Mouse (Mus musculus) limb, embryonic 11.5 days (tissue): ENCODE results near the gene Olfr1105. TPM values are rescaled to one million over a fixed set of nuclear protein-coding genes. Genes with fewer than 3 reads are reported as not detected.

Experiments used
- ATAC-seq: fragments of 200-750 bp; cut with Nextera tagmentation; 2 replicates; pipeline ENCODE4 v1.8.0; 2017; ENCODE audit warnings: low read depth; ENCODE audit not compliant: insufficient number of reproducible peaks, low FRiP score, low TSS enrichment
- DNase-seq: peaks from one replicate; pipeline ENCODE4 v3.0.0-alpha.2; 2015; ENCODE audit warnings: low spot score
- H3K27ac ChIP-seq: fragments of 300-500 bp; sonication (generic); replicated peaks from 2 replicates; pipeline ENCODE4 v1.5.1; 2014; ENCODE audit warnings: low read depth, mild to moderate bottlenecking, low read length
- H3K27me3 ChIP-seq: fragments of 300-500 bp; sonication (generic); 2 replicates; pipeline ENCODE4 v1.6.1; 2014; ENCODE audit warnings: mild to moderate bottlenecking, low read length, mixed read lengths; ENCODE audit not compliant: control insufficient read depth, insufficient read depth
- H3K36me3 ChIP-seq: fragments of 300-500 bp; sonication (generic); 2 replicates; pipeline ENCODE4 v1.6.1; 2014; ENCODE audit warnings: mild to moderate bottlenecking, low read length, moderate library complexity, mixed read lengths; ENCODE audit not compliant: control insufficient read depth, insufficient read depth
- H3K4me1 ChIP-seq: fragments of 300-500 bp; sonication (generic); 2 replicates; pipeline ENCODE4 v1.6.1; 2014; ENCODE audit warnings: low read length, mixed read lengths; ENCODE audit not compliant: control insufficient read depth, insufficient read depth
- H3K4me2 ChIP-seq: fragments of 300-500 bp; sonication (generic); 2 replicates; pipeline ENCODE4 v1.6.1; 2014; ENCODE audit warnings: low read depth, mild to moderate bottlenecking, moderate library complexity; ENCODE audit not compliant: severe bottlenecking
- H3K4me3 ChIP-seq: fragments of 300-500 bp; sonication (generic); 2 replicates; pipeline ENCODE4 v1.5.1; 2014; ENCODE audit warnings: low read depth, low read length
- H3K9ac ChIP-seq: fragments of 300-500 bp; sonication (generic); 2 replicates; pipeline ENCODE4 v1.6.1; 2014; ENCODE audit warnings: mild to moderate bottlenecking, low read length
- H3K9me3 ChIP-seq: fragments of 300-500 bp; sonication (generic); 2 replicates; pipeline ENCODE4 v1.6.1; 2016; ENCODE audit warnings: low read length; ENCODE audit not compliant: control insufficient read depth
- WGBS: fragments of 180-500 bp; shearing (Covaris S2); extraction: QIAGEN DNeasy Blood & Tissue Kit; methylation state at CpG from one replicate; pipeline ENCODE4 v1.1.7; 2014; 5-methylcytosine and 5-hydroxymethylcytosine counted together
- polyA plus RNA-seq: library from polyadenylated mRNA; unstranded; fragments of >200 nt; fragmentation: Nextera tagmentation; extraction: Ambion mirVana; gene quantifications from 2 replicates; pipeline ENCODE4 v1.2.1, GENCODE M21; 2014

The Olfr1105 gene
- not detected in 2 replicates for polyA plus RNA-seq

GRCm38 (mm10) chr2:87036431-87036830, at the start of gene Olfr1105:
Gene Olfr1105 (minus strand): TSS chr2:87036531.
- H3K27ac ChIP-seq: no peak within 1 kb of the TSS
- no peaks in the 10 kb centered on the region for H3K36me3 ChIP-seq
- no peak for ATAC-seq
- H3K4me3 ChIP-seq: no peak within 1 kb of the TSS
- H3K9ac ChIP-seq: no peak within 1 kb of the TSS
- no peak within 1 kb of the TSS for H3K4me2 ChIP-seq
- H3K27me3 ChIP-seq: no peaks in the 10 kb centered on the region
- DNase-seq: no peak
- H3K4me1 ChIP-seq: no peaks in the 10 kb centered on the region
- no peaks in the 10 kb centered on the region for H3K9me3 ChIP-seq

GRCm38 (mm10) chr2:87075717-87076116, 39.4 kb upstream of the Olfr1105 start, which contains the start of gene Olfr1107:
Gene Olfr1107 (minus strand): TSS chr2:87075817.
- Histone ChIP-seq H3K9ac (no peak within 1 kb of the TSS), H3K36me3 (no peaks in the 10 kb centered on the region), H3K4me2 (no peak within 1 kb of the TSS), H3K27ac (no peak within 1 kb of the TSS), H3K9me3 (no peaks in the 10 kb centered on the region), H3K27me3 (no peaks in the 10 kb centered on the region), H3K4me1 (no peaks in the 10 kb centered on the region), H3K4me3 (no peak within 1 kb of the TSS)
- no peak for DNase-seq
- no peak for ATAC-seq
- WGBS: 86% methylated on average over 1 of the region's 1 CpGs

- DNase-seq: no peak
- ATAC-seq: no peak
- H3K4me2 ChIP-seq: no peak within 1 kb of the TSS
- no peak within 1 kb of the TSS for H3K9ac ChIP-seq
- no peaks in the 10 kb centered on the region for H3K9me3 ChIP-seq
- H3K4me1 ChIP-seq: no peaks in the 10 kb centered on the region
- WGBS: 73% methylated on average over 1 of the region's 1 CpGs
- no peaks in the 10 kb centered on the region for H3K36me3 ChIP-seq
- H3K27ac ChIP-seq: no peak within 1 kb of the TSS
- H3K4me3 ChIP-seq: no peak within 1 kb of the TSS
- no peaks in the 10 kb centered on the region for H3K27me3 ChIP-seq
Measured at GRCm38 (mm10) chr2:87052173-87052572, 15.8 kb upstream of the Olfr1105 start, which contains the start of gene Olfr1106. Gene Olfr1106 (minus strand): TSS chr2:87052273.

- Histone ChIP-seq H3K9me3 (no peaks in the 10 kb centered on the region), H3K36me3 (no peaks in the 10 kb centered on the region), H3K9ac (no peak within 1 kb of the TSS), H3K4me2 (no peak within 1 kb of the TSS), H3K27ac (no peak within 1 kb of the TSS), H3K27me3 (no peaks in the 10 kb centered on the region), H3K4me1 (no peaks in the 10 kb centered on the region), H3K4me3 (no peak within 1 kb of the TSS)
- DNase-seq (no peak), ATAC-seq (no peak)
- 95% methylated on average over 1 of the region's 1 CpGs for WGBS
Measured at GRCm38 (mm10) chr2:87026980-87027379, 9.4 kb downstream of the Olfr1105 start, which contains the start of gene Olfr1104. Gene Olfr1104 (minus strand): TSS chr2:87027080.

GRCm38 (mm10) chr2:86998098-86998497, 38.2 kb downstream of the Olfr1105 start, which contains the start of gene Olfr1102:
Gene Olfr1102 (plus strand): TSS chr2:86998398.
- Histone ChIP-seq H3K9ac (no peak within 1 kb of the TSS), H3K9me3 (no peaks in the 10 kb centered on the region), H3K4me3 (no peak within 1 kb of the TSS), H3K27ac (no peak within 1 kb of the TSS), H3K4me1 (no peaks in the 10 kb centered on the region), H3K36me3 (no peaks in the 10 kb centered on the region), H3K27me3 (no peaks in the 10 kb centered on the region), H3K4me2 (no peak within 1 kb of the TSS)
- no peak for DNase-seq
- no peak for ATAC-seq

GRCm38 (mm10) chr2:86991121-86991520, 45.2 kb downstream of the Olfr1105 start, which contains the start of gene Olfr1101:
Gene Olfr1101 (minus strand): TSS chr2:86991221.
- Histone ChIP-seq H3K4me1 (no peaks in the 10 kb centered on the region), H3K4me3 (no peak within 1 kb of the TSS), H3K36me3 (no peaks in the 10 kb centered on the region), H3K27ac (no peak within 1 kb of the TSS), H3K9ac (no peak within 1 kb of the TSS), H3K4me2 (no peak within 1 kb of the TSS), H3K27me3 (no peaks in the 10 kb centered on the region), H3K9me3 (no peaks in the 10 kb centered on the region)
- DNase-seq (no peak), ATAC-seq (no peak)
- 85% methylated on average over 3 of the region's 3 CpGs for WGBS

Other genes with a start within 250 kb of the Olfr1105 start
- gene Olfr141, start 226.5 kb downstream of the Olfr1105 start, polyA plus RNA-seq: not detected in 2 replicates
- not detected in 2 replicates for gene Olfr1094, start 211.9 kb downstream of the Olfr1105 start, polyA plus RNA-seq
- gene Olfr1095, start 184.8 kb downstream of the Olfr1105 start, polyA plus RNA-seq: not detected in 2 replicates
- not detected in 2 replicates for gene Gm13723, start 161.7 kb downstream of the Olfr1105 start, polyA plus RNA-seq
- gene Olfr1097, start 144.3 kb downstream of the Olfr1105 start, polyA plus RNA-seq: not detected in 2 replicates
- gene Olfr1098, start 112.0 kb downstream of the Olfr1105 start, polyA plus RNA-seq: not detected in 2 replicates
- not detected in 2 replicates for gene Olfr1099, start 75.8 kb downstream of the Olfr1105 start, polyA plus RNA-seq
- gene Olfr1100, start 56.6 kb downstream of the Olfr1105 start, polyA plus RNA-seq: not detected in 2 replicates
- gene Olfr1101, start 45.3 kb downstream of the Olfr1105 start, polyA plus RNA-seq: not detected in 2 replicates
- gene Olfr1102, start 38.1 kb downstream of the Olfr1105 start, polyA plus RNA-seq: not detected in 2 replicates
- not detected in 2 replicates for gene Olfr1104, start 9.5 kb downstream of the Olfr1105 start, polyA plus RNA-seq
- not detected in 2 replicates for gene Olfr1106, start 15.7 kb upstream of the Olfr1105 start, polyA plus RNA-seq
- not detected in 2 replicates for gene Olfr1107, start 39.3 kb upstream of the Olfr1105 start, polyA plus RNA-seq
- gene Olfr1109, start 59.5 kb upstream of the Olfr1105 start, polyA plus RNA-seq: not detected in 2 replicates
- gene Olfr259, start 78.0 kb upstream of the Olfr1105 start, polyA plus RNA-seq: not detected in 2 replicates
- gene Olfr1110, start 103.8 kb upstream of the Olfr1105 start, polyA plus RNA-seq: not detected in 2 replicates
- gene Olfr1111, start 116.1 kb upstream of the Olfr1105 start, polyA plus RNA-seq: not detected in 2 replicates
- gene Olfr1112, start 151.3 kb upstream of the Olfr1105 start, polyA plus RNA-seq: not detected in 2 replicates
- not detected in 2 replicates for gene Olfr1113, start 172.4 kb upstream of the Olfr1105 start, polyA plus RNA-seq
- gene Olfr1115, start 211.5 kb upstream of the Olfr1105 start, polyA plus RNA-seq: not detected in 2 replicates
- not detected in 2 replicates for gene Olfr1116, start 231.0 kb upstream of the Olfr1105 start, polyA plus RNA-seq